Mouse (Mus musculus): ENCODE data around the gene Nmt1. TPM values are rescaled to one million over a fixed set of nuclear protein-coding genes. Genes with fewer than 3 reads are reported as not detected.

Nmt1 gene
- polyA plus RNA-seq, 1 experiment from 2014 or later = 35.5 TPM

DNA sequence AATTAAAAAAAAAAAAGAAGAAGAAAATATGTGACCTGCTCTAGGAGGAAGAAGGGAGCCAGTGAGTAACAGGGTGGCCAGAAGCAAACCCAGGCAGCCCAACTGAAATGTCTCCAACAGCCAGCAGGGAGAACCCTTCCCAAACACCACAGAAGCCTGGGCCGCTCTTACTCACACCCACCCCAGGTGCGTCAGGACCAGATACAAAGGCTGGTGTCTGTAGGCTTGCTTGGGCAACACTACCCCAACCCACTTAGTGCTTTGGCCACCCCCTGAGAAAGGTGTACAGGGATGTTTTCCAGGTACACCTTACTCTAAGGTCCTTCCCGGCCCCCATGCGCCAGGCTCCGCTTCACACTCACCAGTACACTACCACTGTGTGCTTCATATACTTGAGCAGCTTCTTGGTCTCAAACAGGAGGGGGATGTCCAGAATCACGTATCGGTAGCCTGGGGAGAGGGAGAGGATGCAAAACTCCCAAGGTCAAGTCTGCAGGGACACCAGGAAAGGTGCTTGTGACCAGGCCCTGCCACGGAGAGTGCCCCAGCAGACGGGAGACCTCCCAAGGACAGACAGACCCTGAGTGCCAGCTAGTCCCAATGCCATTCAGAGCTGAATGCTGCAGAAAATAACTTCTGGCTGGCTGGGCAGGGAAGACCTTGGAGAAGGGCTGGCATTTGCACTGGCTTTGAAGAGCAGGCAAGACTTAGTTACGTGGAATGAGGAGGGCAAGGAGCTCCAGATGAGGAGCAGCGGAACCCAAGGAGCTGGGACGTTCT is 30.8 kb upstream of the Nmt1 start:
- Histone ChIP-seq H3K9ac (no peak overlapping the region), H3K9me3 (no peaks in the 10 kb centered on the region), H3K36me3 (replicated peaks) (peaks cover 33% of the 10 kb centered on the region), H3K27ac (no peak overlapping the region), H3K4me3 (no peak overlapping the region), H3K27me3 (replicated peaks) (no peaks in the 10 kb centered on the region), H3K4me2 (no peak overlapping the region), H3K4me1 (peaks cover 39% of the 10 kb centered on the region)
- WGBS = 94% methylated on average over 12 of the region's 12 CpGs
- no peak for ATAC-seq (replicated peaks)

DNA sequence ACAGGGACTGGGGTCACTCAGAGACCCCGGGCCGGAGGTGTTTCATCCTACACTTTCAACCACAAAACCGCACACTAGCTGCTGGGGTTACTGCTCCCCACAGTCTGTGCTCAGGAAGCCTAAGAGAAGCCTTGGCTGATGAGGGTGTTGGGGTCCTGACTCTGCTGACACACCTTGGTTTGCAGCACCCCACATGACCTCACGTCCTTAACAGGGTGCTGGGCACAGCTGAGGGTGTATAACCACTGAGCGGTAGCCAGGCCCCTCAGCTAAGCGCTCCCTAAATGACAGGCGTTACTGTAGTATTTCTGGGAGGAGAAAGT is 29.8 kb upstream of the Nmt1 start:
- Histone ChIP-seq H3K27ac (0 out of 2 replicates have a peak overlapping the region, but pooled peaks have one; percentile 14), H3K27me3 (replicated peaks) (no peaks in the 10 kb centered on the region), H3K9me3 (no peaks in the 10 kb centered on the region), H3K4me3 (no peak overlapping the region), H3K4me1 (peaks cover 32% of the 10 kb centered on the region), H3K36me3 (replicated peaks) (peaks cover 33% of the 10 kb centered on the region), H3K9ac (no peak overlapping the region), H3K4me2 (no peak overlapping the region)
- 78% methylated on average over 7 of the region's 7 CpGs for WGBS
- ATAC-seq (replicated peaks) = 0 out of 2 replicates have a peak, but pooled peaks have one; percentile 10

DNA sequence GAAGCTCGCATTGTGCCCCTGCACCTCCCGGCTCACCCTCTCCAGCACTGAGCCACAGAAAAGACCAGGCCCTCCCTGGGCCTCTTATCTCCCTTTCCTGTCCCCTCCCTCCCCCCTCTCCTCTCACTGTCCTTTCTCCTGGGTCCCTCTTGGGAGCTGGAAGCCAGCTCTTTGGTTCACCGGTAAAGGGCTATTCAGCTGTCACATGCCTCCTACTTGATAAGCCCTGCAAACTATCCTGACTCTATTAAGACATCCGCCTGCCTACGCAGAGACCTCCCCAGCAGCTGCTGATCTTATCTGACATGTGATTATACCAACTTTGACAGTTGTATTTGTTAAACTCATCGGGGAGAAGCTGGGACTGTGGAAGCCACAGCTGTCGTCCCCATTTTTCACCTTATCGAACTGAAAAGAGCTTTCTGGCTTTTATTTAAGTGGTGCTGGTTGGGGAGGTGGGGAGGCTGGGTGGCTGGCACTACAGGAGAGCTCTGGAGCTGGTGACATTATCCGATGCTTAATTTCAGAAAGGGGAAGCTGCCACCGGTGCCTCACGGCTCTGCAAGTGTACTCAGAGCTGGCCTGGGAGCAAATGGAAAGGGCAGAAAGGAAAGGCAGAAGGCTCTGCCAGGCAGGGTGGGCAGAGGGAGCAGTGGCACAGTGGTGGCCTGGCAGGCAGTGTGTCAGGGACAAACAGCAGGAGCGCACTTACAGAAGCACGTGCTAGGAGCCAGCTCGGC is 29.2 kb upstream of the Nmt1 start:
- Histone ChIP-seq H3K4me2 (no peak overlapping the region), H3K27me3 (replicated peaks) (no peaks in the 10 kb centered on the region), H3K9ac (no peak overlapping the region), H3K27ac (peak overlapping the region; percentile 39; the same call in 1 of the 2 replicates), H3K36me3 (replicated peaks) (peaks cover 33% of the 10 kb centered on the region), H3K4me3 (no peak overlapping the region), H3K4me1 (peaks cover 31% of the 10 kb centered on the region), H3K9me3 (no peaks in the 10 kb centered on the region)
- 47% methylated on average over 14 of the region's 14 CpGs for WGBS
- ATAC-seq (replicated peaks) = 0 out of 2 replicates have a peak, but pooled peaks have one; percentile 29

DNA sequence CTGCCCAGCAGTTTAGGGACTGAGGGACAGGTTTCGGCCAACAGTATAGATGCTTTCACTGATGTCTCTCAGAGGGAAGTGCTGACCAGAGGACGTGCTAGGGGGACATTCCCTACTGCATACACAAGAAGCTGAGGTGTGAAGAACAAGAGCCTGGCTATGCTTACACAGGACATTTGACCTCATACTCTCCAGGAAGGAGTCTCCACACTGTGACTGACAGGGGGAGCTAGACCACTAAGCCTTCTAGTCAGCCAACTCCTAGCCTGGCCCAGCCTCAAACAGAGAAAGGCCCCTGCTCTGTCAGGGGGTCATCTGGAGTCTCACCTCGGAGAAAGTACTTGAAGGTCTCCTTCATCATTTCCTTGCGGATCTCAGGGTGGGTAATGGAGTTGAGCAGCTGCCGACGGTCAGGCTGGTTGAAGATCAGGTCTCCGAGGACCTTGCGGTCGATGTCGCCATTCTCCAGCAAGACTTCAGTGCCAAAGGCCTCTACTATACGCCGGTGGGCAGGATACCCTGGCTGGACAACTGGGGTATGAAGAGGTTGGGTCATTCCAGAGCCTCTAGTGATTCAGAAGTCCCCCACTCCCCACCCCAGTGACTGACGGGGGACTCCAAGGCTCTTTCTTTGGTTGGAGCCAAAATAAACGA is 28.5 kb upstream of the Nmt1 start:
- no peak overlapping the region for H3K4me3 ChIP-seq
- H3K27ac ChIP-seq = peak overlapping the region; percentile 39; the same call in 1 of the 2 replicates
- 82% methylated on average over 14 of the region's 14 CpGs for WGBS
- ATAC-seq (replicated peaks) = no peak
- H3K9ac ChIP-seq = no peak overlapping the region
- H3K27me3 ChIP-seq (replicated peaks) = no peaks in the 10 kb centered on the region
- H3K4me2 ChIP-seq = no peak overlapping the region
- H3K36me3 ChIP-seq (replicated peaks) = peaks cover 28% of the 10 kb centered on the region
- peaks cover 30% of the 10 kb centered on the region for H3K4me1 ChIP-seq
- H3K9me3 ChIP-seq = no peaks in the 10 kb centered on the region

DNA sequence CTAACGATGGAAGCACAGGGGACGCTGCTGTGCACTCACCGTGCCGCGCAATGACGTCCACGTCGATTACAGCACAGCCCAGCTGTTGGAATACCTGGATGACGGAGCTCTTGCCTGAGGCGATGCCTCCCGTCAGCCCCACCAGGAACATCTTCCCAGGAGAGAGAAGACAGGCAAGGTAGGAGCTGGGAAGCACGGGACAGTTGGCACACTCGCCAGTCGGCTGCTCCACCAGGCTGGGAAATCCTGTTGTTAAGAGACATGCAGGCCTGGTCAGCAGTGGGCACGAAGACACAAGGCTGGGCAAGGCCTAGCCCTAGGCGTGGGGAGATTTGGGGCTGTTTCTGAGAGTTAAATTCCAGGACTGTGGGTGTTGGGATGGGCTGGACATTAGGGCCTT is 27.9 kb upstream of the Nmt1 start:
- H3K4me2 ChIP-seq = no peak overlapping the region
- H3K4me1 ChIP-seq = peaks cover 30% of the 10 kb centered on the region
- H3K9me3 ChIP-seq = no peaks in the 10 kb centered on the region
- H3K36me3 ChIP-seq (replicated peaks) = peaks cover 21% of the 10 kb centered on the region
- no peak for ATAC-seq (replicated peaks)
- H3K27me3 ChIP-seq (replicated peaks) = no peaks in the 10 kb centered on the region
- WGBS = 71% methylated on average over 16 of the region's 16 CpGs
- no peak overlapping the region for H3K9ac ChIP-seq
- H3K4me3 ChIP-seq = no peak overlapping the region
- H3K27ac ChIP-seq = no peak overlapping the region

DNA sequence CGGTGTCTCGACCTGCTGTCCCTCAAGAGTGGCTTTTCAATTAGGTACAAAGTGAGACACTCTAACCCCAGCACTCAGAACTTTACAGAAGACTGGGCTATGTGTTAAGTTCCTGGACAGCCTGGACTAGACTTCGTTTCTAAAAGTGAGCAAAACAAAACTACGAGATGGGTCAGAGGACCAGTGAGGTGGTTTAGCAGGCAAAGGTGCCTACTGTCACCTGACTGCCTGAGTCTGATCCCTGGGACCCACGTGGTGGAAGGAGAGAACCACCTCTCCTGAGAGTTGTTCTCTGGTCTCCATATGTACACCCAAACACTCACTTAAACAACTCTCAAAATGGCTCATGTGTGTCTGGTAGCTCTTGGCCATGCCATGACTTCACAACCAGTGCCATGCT is 26.9 kb upstream of the Nmt1 start:
- no peak overlapping the region for H3K4me3 ChIP-seq
- no peak for ATAC-seq (replicated peaks)
- no peaks in the 10 kb centered on the region for H3K9me3 ChIP-seq
- 80% methylated on average over 5 of the region's 5 CpGs for WGBS
- no peak overlapping the region for H3K9ac ChIP-seq
- peaks cover 14% of the 10 kb centered on the region for H3K36me3 ChIP-seq (replicated peaks)
- H3K4me1 ChIP-seq = peaks cover 30% of the 10 kb centered on the region
- H3K27me3 ChIP-seq (replicated peaks) = no peaks in the 10 kb centered on the region
- H3K27ac ChIP-seq = no peak overlapping the region
- no peak overlapping the region for H3K4me2 ChIP-seq

DNA sequence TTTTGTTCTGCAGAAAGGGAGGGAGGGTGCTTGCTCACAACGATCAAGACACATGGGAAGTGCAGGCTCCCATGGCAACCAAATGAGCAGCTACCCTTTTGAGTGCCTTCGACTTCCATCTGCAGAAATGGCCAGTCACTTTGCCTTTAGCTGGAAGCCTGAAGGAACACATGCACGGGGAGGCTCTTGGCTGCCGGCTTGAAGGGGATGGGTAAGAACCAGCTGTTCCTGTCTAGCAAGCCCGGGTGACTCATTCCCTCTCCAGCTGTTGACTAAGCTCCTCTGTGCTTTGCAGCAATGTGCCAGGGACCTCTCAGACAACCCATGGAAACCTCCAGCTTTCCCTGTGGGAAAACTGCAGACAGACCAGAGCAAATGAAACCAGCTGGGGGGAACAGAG is 24.8 kb upstream of the Nmt1 start:
- Histone ChIP-seq H3K4me2 (no peak overlapping the region), H3K4me1 (peaks cover 29% of the 10 kb centered on the region), H3K9me3 (no peaks in the 10 kb centered on the region), H3K36me3 (replicated peaks) (no peaks in the 10 kb centered on the region), H3K9ac (no peak overlapping the region), H3K27me3 (replicated peaks) (no peaks in the 10 kb centered on the region), H3K27ac (peak overlapping the region; percentile 19; the same call in 1 of the 2 replicates), H3K4me3 (no peak overlapping the region)
- 45% methylated on average over 5 of the region's 5 CpGs for WGBS
- ATAC-seq (replicated peaks) = no peak

DNA sequence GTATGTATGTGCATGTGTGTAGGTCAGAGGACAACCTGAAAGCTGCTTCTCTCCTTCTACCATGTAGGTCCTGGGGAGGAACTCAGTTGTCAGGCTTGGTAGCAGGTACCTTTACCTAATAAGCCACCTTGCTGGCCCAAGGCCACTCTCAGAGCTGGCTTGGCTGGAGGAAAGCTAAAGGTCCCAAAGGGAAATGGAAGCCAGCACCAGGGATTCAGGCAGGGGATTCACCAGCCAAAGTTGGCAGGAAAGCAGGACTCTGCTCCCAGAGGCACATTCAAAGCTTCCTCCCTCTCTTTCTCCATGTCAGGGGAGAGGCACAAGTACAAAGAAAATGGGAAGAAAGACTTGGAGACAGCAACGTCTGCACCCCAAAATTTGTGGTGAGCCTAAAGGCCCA is 23.1 kb upstream of the Nmt1 start:
- Histone ChIP-seq H3K4me3 (no peak overlapping the region), H3K27me3 (replicated peaks) (no peaks in the 10 kb centered on the region), H3K27ac (no peak overlapping the region), H3K4me1 (peaks cover 15% of the 10 kb centered on the region), H3K9ac (no peak overlapping the region), H3K36me3 (replicated peaks) (no peaks in the 10 kb centered on the region), H3K9me3 (no peaks in the 10 kb centered on the region), H3K4me2 (no peak overlapping the region)
- WGBS = 81% methylated on average over 1 of the region's 1 CpGs
- ATAC-seq (replicated peaks) = no peak

DNA sequence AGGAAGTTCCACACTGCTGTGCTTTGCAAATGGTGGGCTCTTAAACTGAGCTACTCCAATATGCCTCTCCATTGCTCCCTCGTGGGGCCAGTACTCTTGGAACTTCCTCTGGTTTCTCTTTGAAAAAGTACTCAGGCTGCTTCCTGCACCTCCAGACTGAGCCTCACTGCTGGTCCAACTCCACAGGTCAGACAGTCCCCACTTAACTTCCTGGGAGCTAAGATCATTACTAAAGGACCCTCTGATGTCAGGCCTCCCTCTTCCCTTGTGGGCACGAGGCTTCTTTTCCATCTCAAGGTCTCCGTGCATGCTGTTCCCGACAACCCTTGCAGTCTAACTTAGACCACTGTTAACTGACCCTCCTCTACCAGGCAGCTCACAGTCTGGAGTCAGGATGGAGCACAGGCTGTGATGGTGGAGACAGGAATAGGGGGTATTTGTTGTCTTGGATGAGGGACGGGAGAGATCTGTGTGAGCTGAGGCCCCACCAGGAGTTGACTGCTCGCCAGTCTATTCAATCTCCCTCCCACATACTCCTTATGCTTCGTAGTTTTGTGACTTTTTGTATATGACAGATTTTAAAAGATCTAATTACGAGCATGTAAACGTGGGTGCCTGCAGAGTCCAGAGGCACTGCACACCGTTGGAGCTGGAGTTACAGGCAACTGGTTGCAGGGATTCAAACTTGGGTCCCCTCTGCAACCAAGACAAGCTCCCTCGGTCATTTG is 22.6 kb upstream of the Nmt1 start:
- WGBS = 92% methylated on average over 11 of the region's 11 CpGs
- Histone ChIP-seq H3K4me2 (no peak overlapping the region), H3K4me1 (peaks cover 10% of the 10 kb centered on the region), H3K36me3 (replicated peaks) (no peaks in the 10 kb centered on the region), H3K9me3 (no peaks in the 10 kb centered on the region), H3K27me3 (replicated peaks) (no peaks in the 10 kb centered on the region), H3K27ac (no peak overlapping the region), H3K9ac (no peak overlapping the region), H3K4me3 (no peak overlapping the region)
- ATAC-seq (replicated peaks) = no peak

DNA sequence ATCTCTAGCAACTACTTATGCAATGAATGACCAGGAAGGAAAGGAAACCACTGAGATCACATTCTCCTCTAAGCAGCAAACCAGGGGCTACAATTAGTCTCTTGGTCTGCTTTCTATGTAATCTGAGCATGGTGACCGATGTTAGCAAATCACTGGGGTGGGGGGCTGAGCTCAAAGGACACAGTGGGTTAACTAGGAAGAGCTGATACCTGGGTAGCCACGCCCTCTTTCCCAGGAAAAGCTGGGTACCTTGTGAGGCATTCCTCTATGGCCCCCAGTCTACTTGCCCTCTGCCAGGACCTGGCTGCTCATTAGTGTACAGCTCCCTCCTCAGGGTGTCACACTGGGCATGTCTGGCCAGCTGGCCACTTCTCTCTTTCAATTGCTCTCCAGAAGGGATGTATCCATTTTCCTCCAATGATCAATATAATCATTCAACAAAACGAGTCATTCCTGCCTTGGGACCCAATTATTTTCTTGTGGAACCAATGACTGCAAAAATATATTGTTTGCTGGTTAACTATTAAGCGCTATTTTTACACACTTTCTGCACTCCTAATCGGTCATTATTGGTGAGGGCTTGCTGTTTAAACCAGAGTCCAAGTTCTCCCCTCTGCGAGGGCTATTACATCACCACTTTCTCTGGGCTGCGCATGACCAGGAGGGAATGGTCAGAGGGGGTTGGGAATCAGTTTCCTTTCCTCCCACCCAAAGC is 21.5 kb upstream of the Nmt1 start:
- ATAC-seq (replicated peaks) = no peak
- Histone ChIP-seq H3K36me3 (replicated peaks) (no peaks in the 10 kb centered on the region), H3K4me1 (peaks cover 4% of the 10 kb centered on the region; the same call in 1 of the 2 replicates), H3K27ac (no peak overlapping the region), H3K9me3 (no peaks in the 10 kb centered on the region), H3K4me3 (no peak overlapping the region), H3K9ac (no peak overlapping the region), H3K27me3 (replicated peaks) (no peaks in the 10 kb centered on the region), H3K4me2 (no peak overlapping the region)
- 92% methylated on average over 7 of the region's 7 CpGs for WGBS

DNA sequence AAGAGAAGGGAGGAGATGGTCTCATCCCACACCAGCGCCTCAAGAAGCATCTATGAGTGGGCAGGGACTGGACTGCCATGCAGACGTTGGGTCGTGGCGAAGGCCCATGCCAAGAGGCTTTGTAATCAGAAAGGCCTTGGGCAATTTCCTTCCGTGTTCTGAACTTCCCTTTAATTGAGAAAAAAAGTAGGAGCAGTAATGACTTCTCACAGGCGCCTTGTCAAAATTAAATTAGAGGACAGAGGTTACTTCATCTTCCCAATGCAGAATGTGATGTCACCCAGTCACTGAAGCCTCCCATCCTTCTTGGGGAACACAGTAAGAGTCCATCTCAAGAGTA is 21.0 kb upstream of the Nmt1 start:
- H3K36me3 ChIP-seq (replicated peaks) = no peaks in the 10 kb centered on the region
- H3K4me2 ChIP-seq = no peak overlapping the region
- 86% methylated on average over 6 of the region's 6 CpGs for WGBS
- ATAC-seq (replicated peaks) = no peak
- no peak overlapping the region for H3K4me3 ChIP-seq
- H3K27me3 ChIP-seq (replicated peaks) = no peaks in the 10 kb centered on the region
- H3K9ac ChIP-seq = no peak overlapping the region
- peaks cover 4% of the 10 kb centered on the region; the same call in 1 of the 2 replicates for H3K4me1 ChIP-seq
- H3K27ac ChIP-seq = no peak overlapping the region
- no peaks in the 10 kb centered on the region for H3K9me3 ChIP-seq

Data from midbrain, embryonic 15.5 days (tissue).